Mouse (Mus musculus): ENCODE results near the gene Il10ra. TPM values are rescaled to one million over a fixed set of nuclear protein-coding genes. Genes with fewer than 3 reads are reported as not detected.

Il10ra gene
- total RNA-seq, 2 experiments from 2014 or later, result 1.9 to 2.5 TPM

Small RNA genes lying within 50 kb of the gene (microRNA-seq; reads per million reads assigned to microRNA genes)
- gene Mir7086, result 0 reads per million in 2 experiments

Other genes starting within 250 kb of the Il10ra start
- 1 to 10 TPM in 1 of 2 experiments, under 1 TPM in 1; 0.62 to 2.3 TPM for gene Mpzl2, start 229.3 kb downstream of the Il10ra start, total RNA-seq (2021)
- 1 to 10 TPM; 1.7 to 2.7 TPM for gene Mpzl3, start 214.0 kb downstream of the Il10ra start, total RNA-seq (2021)
- 1 to 10 TPM in 1 of 2 experiments, under 1 TPM in 1; 0.40 to 1.4 TPM for gene Jaml, start 190.0 kb downstream of the Il10ra start, total RNA-seq (2021)
- gene Scn2b, start 151.4 kb downstream of the Il10ra start, total RNA-seq (2021), result 1 to 10 TPM; 1.3 to 1.7 TPM
- 10 to 100 TPM; 29.9 to 30.4 TPM for gene Scn4b, start 130.8 kb downstream of the Il10ra start, total RNA-seq (2021)
- under 1 TPM in 1 of 2 experiments, not detected in 1; 0.41 TPM for gene BC049352, start 87.1 kb downstream of the Il10ra start, total RNA-seq (2021)
- gene Tmprss4, start 65.1 kb downstream of the Il10ra start, total RNA-seq (2021), result under 1 TPM in 1 of 2 experiments, not detected in 1; 0.13 TPM
- gene Tmprss13, start 50.0 kb upstream of the Il10ra start, total RNA-seq (2021), result 1 to 10 TPM; 6.2 to 7.9 TPM
- gene Fxyd6, start 101.0 kb upstream of the Il10ra start, total RNA-seq (2021), result 10 to 100 TPM; 15.0 TPM
- 1 to 10 TPM; 2.6 to 7.9 TPM for gene Fxyd2, start 130.5 kb upstream of the Il10ra start, total RNA-seq (2021)
- under 1 TPM in 1 of 2 experiments, not detected in 1; 0.28 TPM for gene Dscaml1, start 157.5 kb upstream of the Il10ra start, total RNA-seq (2021)